Mouse (Mus musculus): ENCODE data around the gene Grk5. TPM values are rescaled to one million over a fixed set of nuclear protein-coding genes. Genes with fewer than 3 reads are reported as not detected.

Gene Grk5
- total and polyA plus RNA-seq, 3 experiments: 1.0 to 4.0 (median 2.1) TPM

- no peak for TF ChIP-seq TAL1 (conservative IDR thresholded peaks at IDR 0.05; ENCODE audit: low read depth, low read length)
- no peak for TF ChIP-seq GATA2 (IDR thresholded peaks at IDR 0.05; ENCODE audit: borderline replicate concordance, low read depth, low read length)
- TF ChIP-seq GATA1 (IDR thresholded peaks at IDR 0.05; ENCODE audit: borderline replicate concordance, low read length): no peak
- TF ChIP-seq CTCF (IDR thresholded peaks at IDR 0.05; ENCODE audit: low read depth, low read length): no peak
- no peak for TF ChIP-seq POLR2AphosphoS5 (IDR thresholded peaks at IDR 0.05; ENCODE audit: insufficient replicate concordance, low read depth, low read length)
- no peak for ATAC-seq (ENCODE audit: extremely low read depth, insufficient number of reproducible peaks, low FRiP score, poor library complexity, severe bottlenecking)
- Histone ChIP-seq H3K4me1 (ENCODE audit: insufficient read depth, low read depth, low read length) (peaks cover 9% of the 10 kb centered on the region), H3K9me3 (replicated peaks) (no peaks in the 10 kb centered on the region), H3K36me3 (replicated peaks) (no peaks in the 10 kb centered on the region), H3K27me3 (ENCODE audit: insufficient read depth, low read length) (no peaks in the 10 kb centered on the region), H3K4me3 (ENCODE audit: low read depth, low read length) (no peak overlapping the region)
- DNase-seq (ENCODE audit: low spot score): no peak
Measured at GRCm38 (mm10) chr19:61089001-61089400, 199.5 kb downstream of the Grk5 start.

GRCm38 (mm10) chr19:61090541-61090940 is 201.0 kb downstream of the Grk5 start:
- H3K9me3 ChIP-seq (replicated peaks): no peaks in the 10 kb centered on the region
- ATAC-seq (ENCODE audit: extremely low read depth, insufficient number of reproducible peaks, low FRiP score, poor library complexity, severe bottlenecking) (no peak), DNase-seq (ENCODE audit: low spot score) (no peak)
- no peak overlapping the region for H3K4me3 ChIP-seq (ENCODE audit: low read depth, low read length)
- TF ChIP-seq POLR2AphosphoS5 (IDR thresholded peaks at IDR 0.05; ENCODE audit: insufficient replicate concordance, low read depth, low read length): no peak
- no peak for TF ChIP-seq GATA2 (IDR thresholded peaks at IDR 0.05; ENCODE audit: borderline replicate concordance, low read depth, low read length)
- no peak for TF ChIP-seq CTCF (IDR thresholded peaks at IDR 0.05; ENCODE audit: low read depth, low read length)
- no peak for TF ChIP-seq TAL1 (conservative IDR thresholded peaks at IDR 0.05; ENCODE audit: low read depth, low read length)
- no peak for TF ChIP-seq GATA1 (IDR thresholded peaks at IDR 0.05; ENCODE audit: borderline replicate concordance, low read length)
- no peaks in the 10 kb centered on the region for H3K27me3 ChIP-seq (ENCODE audit: insufficient read depth, low read length)
- H3K4me1 ChIP-seq (ENCODE audit: insufficient read depth, low read depth, low read length): peaks cover 3% of the 10 kb centered on the region; the same call in 1 of the 2 replicates
- H3K36me3 ChIP-seq (replicated peaks): no peaks in the 10 kb centered on the region

- no peak for DNase-seq (ENCODE audit: low spot score)
- no peak for ATAC-seq (ENCODE audit: extremely low read depth, insufficient number of reproducible peaks, low FRiP score, poor library complexity, severe bottlenecking)
- Histone ChIP-seq H3K4me1 (ENCODE audit: insufficient read depth, low read depth, low read length) (no peaks in the 10 kb centered on the region), H3K9me3 (replicated peaks) (no peaks in the 10 kb centered on the region), H3K27me3 (ENCODE audit: insufficient read depth, low read length) (no peaks in the 10 kb centered on the region), H3K36me3 (replicated peaks) (no peaks in the 10 kb centered on the region), H3K4me3 (ENCODE audit: low read depth, low read length) (no peak overlapping the region)
- no peak for TF ChIP-seq GATA2 (IDR thresholded peaks at IDR 0.05; ENCODE audit: borderline replicate concordance, low read depth, low read length)
- TF ChIP-seq CTCF (IDR thresholded peaks at IDR 0.05; ENCODE audit: low read depth, low read length): no peak
- no peak for TF ChIP-seq TAL1 (conservative IDR thresholded peaks at IDR 0.05; ENCODE audit: low read depth, low read length)
- TF ChIP-seq POLR2AphosphoS5 (IDR thresholded peaks at IDR 0.05; ENCODE audit: insufficient replicate concordance, low read depth, low read length): no peak
- TF ChIP-seq GATA1 (IDR thresholded peaks at IDR 0.05; ENCODE audit: borderline replicate concordance, low read length): no peak
Measured at GRCm38 (mm10) chr19:61096776-61097175, 207.2 kb downstream of the Grk5 start.

- TF ChIP-seq CTCF (IDR thresholded peaks at IDR 0.05; ENCODE audit: low read depth, low read length) (peak; percentile 36; the same call in 1 of the 2 replicates), GATA1 (IDR thresholded peaks at IDR 0.05; ENCODE audit: borderline replicate concordance, low read length) (no peak)
- Histone ChIP-seq H3K27me3 (ENCODE audit: insufficient read depth, low read length) (no peaks in the 10 kb centered on the region), H3K4me3 (ENCODE audit: low read depth, low read length) (no peak overlapping the region), H3K9me3 (replicated peaks) (no peaks in the 10 kb centered on the region), H3K36me3 (replicated peaks) (no peaks in the 10 kb centered on the region), H3K4me1 (ENCODE audit: insufficient read depth, low read depth, low read length) (no peaks in the 10 kb centered on the region)
- no peak for ATAC-seq (ENCODE audit: extremely low read depth, insufficient number of reproducible peaks, low FRiP score, poor library complexity, severe bottlenecking)
- DNase-seq (ENCODE audit: low spot score): peak; percentile 4
Measured at GRCm38 (mm10) chr19:61097764-61098163, 208.2 kb downstream of the Grk5 start.

GRCm38 (mm10) chr19:61110184-61110583 is 220.6 kb downstream of the Grk5 start:
- ATAC-seq (ENCODE audit: extremely low read depth, insufficient number of reproducible peaks, low FRiP score, poor library complexity, severe bottlenecking) (no peak), DNase-seq (ENCODE audit: low spot score) (no peak)

GRCm38 (mm10) chr19:61131096-61131495 is 241.5 kb downstream of the Grk5 start:
- no peaks in the 10 kb centered on the region for H3K27me3 ChIP-seq (ENCODE audit: insufficient read depth, low read length)
- DNase-seq (ENCODE audit: low spot score): no peak
- TF ChIP-seq GATA2 (IDR thresholded peaks at IDR 0.05; ENCODE audit: borderline replicate concordance, low read depth, low read length) (no peak), CTCF (IDR thresholded peaks at IDR 0.05; ENCODE audit: low read depth, low read length) (no peak), GATA1 (IDR thresholded peaks at IDR 0.05; ENCODE audit: borderline replicate concordance, low read length) (no peak), TAL1 (conservative IDR thresholded peaks at IDR 0.05; ENCODE audit: low read depth, low read length) (no peak), POLR2AphosphoS5 (IDR thresholded peaks at IDR 0.05; ENCODE audit: insufficient replicate concordance, low read depth, low read length) (no peak)

More at GRCm38 (mm10) chr19:61110184-61110583, 220.6 kb downstream of the Grk5 start:
- no peaks in the 10 kb centered on the region; the same call in 1 of the 2 replicates for H3K27me3 ChIP-seq (ENCODE audit: insufficient read depth, low read length)
- no peaks in the 10 kb centered on the region for H3K36me3 ChIP-seq (replicated peaks)
- no peaks in the 10 kb centered on the region for H3K4me1 ChIP-seq (ENCODE audit: insufficient read depth, low read depth, low read length)
- no peak overlapping the region for H3K4me3 ChIP-seq (ENCODE audit: low read depth, low read length)
- no peaks in the 10 kb centered on the region for H3K9me3 ChIP-seq (replicated peaks)
- TF ChIP-seq CTCF (IDR thresholded peaks at IDR 0.05; ENCODE audit: low read depth, low read length) (peak; percentile 17; the same call in 1 of the 2 replicates), TAL1 (conservative IDR thresholded peaks at IDR 0.05; ENCODE audit: low read depth, low read length) (no peak)

GRCm38 (mm10) chr19:61138655-61139054 is 249.1 kb downstream of the Grk5 start:
- Histone ChIP-seq H3K27me3 (ENCODE audit: insufficient read depth, low read length) (no peaks in the 10 kb centered on the region), H3K4me3 (ENCODE audit: low read depth, low read length) (no peak overlapping the region), H3K36me3 (replicated peaks) (peaks cover 6% of the 10 kb centered on the region), H3K4me1 (ENCODE audit: insufficient read depth, low read depth, low read length) (peaks cover 16% of the 10 kb centered on the region), H3K9me3 (replicated peaks) (no peaks in the 10 kb centered on the region)
- TF ChIP-seq TAL1 (conservative IDR thresholded peaks at IDR 0.05; ENCODE audit: low read depth, low read length) (no peak), CTCF (IDR thresholded peaks at IDR 0.05; ENCODE audit: low read depth, low read length) (no peak), GATA1 (IDR thresholded peaks at IDR 0.05; ENCODE audit: borderline replicate concordance, low read length) (no peak), GATA2 (IDR thresholded peaks at IDR 0.05; ENCODE audit: borderline replicate concordance, low read depth, low read length) (no peak), POLR2AphosphoS5 (IDR thresholded peaks at IDR 0.05; ENCODE audit: insufficient replicate concordance, low read depth, low read length) (no peak)
- DNase-seq (ENCODE audit: low spot score) (no peak), ATAC-seq (ENCODE audit: extremely low read depth, insufficient number of reproducible peaks, low FRiP score, poor library complexity, severe bottlenecking) (no peak)

More at GRCm38 (mm10) chr19:61131096-61131495, 241.5 kb downstream of the Grk5 start:
- no peak for ATAC-seq (ENCODE audit: extremely low read depth, insufficient number of reproducible peaks, low FRiP score, poor library complexity, severe bottlenecking)
- H3K36me3 ChIP-seq (replicated peaks): peaks cover 14% of the 10 kb centered on the region
- H3K4me1 ChIP-seq (ENCODE audit: insufficient read depth, low read depth, low read length): no peaks in the 10 kb centered on the region
- H3K9me3 ChIP-seq (replicated peaks): no peaks in the 10 kb centered on the region
- no peak overlapping the region for H3K4me3 ChIP-seq (ENCODE audit: low read depth, low read length)
